Mouse (Mus musculus): ENCODE data around the gene Vmn1r76. TPM values are rescaled to one million over a fixed set of nuclear protein-coding genes. Genes with fewer than 3 reads are reported as not detected.

Vmn1r76 gene
- not detected in 2 replicates for polyA plus RNA-seq (2015; fragmentation: Nextera tagmentation; extraction: Ambion mirVana)

DNA sequence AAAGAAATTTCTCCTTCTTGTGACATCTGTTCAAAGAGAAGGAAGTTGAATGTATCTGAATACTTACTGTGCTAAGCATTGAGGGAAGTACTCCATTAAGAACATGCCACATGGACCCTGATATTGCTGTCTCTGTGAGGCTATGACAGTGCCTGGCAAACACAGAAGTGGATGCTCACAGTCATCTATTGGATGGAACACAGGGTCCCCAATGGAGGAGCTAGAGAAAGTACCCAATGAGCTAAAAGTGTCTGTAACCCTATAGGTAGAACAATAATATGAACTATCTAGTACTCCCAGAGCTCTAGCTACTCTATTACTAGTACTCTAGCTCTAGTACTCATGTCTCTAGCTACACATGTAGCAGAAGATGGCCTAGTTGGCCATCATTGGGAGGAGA, at the start of gene Vmn1r76:
TSS of gene Vmn1r76 (minus strand) at position 101 of the 400 bp plus-strand sequence.
- Histone ChIP-seq H3K27ac (ENCODE audit: low read length) (no peak within 1 kb of the TSS), H3K36me3 (ENCODE audit: control insufficient read depth, insufficient read depth, low read length) (no peaks in the 10 kb centered on the region), H3K4me1 (replicated peaks; ENCODE audit: control insufficient read depth, insufficient read depth, low read length) (no peaks in the 10 kb centered on the region), H3K4me2 (ENCODE audit: low read depth, low read length) (no peak within 1 kb of the TSS), H3K9ac (ENCODE audit: low read length) (no peak within 1 kb of the TSS), H3K9me3 (ENCODE audit: control insufficient read depth, low read length) (peaks cover 5% of the 10 kb centered on the region), H3K27me3 (ENCODE audit: control insufficient read depth, insufficient read depth, low read depth, low read length) (no peaks in the 10 kb centered on the region), H3K4me3 (ENCODE audit: low read length) (no peak within 1 kb of the TSS)
- no peak for ATAC-seq (ENCODE audit: low read depth)

DNA sequence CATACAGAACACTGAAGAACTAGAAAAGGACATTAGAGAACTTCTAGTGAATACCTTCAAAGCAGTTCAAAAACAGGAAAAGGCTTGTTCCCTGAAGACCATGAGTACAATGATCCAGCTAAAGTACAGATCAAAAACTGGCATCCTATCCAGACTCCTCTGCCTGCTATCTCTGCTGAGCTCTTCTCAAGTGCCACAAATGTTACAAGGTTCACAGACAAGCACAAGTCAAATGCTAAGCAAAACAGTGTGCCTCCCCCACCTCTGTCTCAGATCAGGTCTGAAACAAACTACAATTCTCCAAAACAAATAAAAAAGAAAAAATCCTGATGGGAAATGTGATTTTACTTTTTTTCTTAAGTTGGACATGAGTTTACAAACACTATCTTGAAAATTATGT, 34.6 kb upstream of the Vmn1r76 start:
- no peak overlapping the region for H3K4me3 ChIP-seq (ENCODE audit: low read length)
- H3K36me3 ChIP-seq (ENCODE audit: control insufficient read depth, insufficient read depth, low read length): no peaks in the 10 kb centered on the region
- no peak overlapping the region for H3K9ac ChIP-seq (ENCODE audit: low read length)
- ATAC-seq (ENCODE audit: low read depth): no peak
- no peaks in the 10 kb centered on the region for H3K4me1 ChIP-seq (replicated peaks; ENCODE audit: control insufficient read depth, insufficient read depth, low read length)
- no peaks in the 10 kb centered on the region for H3K27me3 ChIP-seq (ENCODE audit: control insufficient read depth, insufficient read depth, low read depth, low read length)
- no peak overlapping the region for H3K4me2 ChIP-seq (ENCODE audit: low read depth, low read length)
- H3K9me3 ChIP-seq (ENCODE audit: control insufficient read depth, low read length): no peaks in the 10 kb centered on the region; the same call in 1 of the 2 replicates
- H3K27ac ChIP-seq (ENCODE audit: low read length): no peak overlapping the region

DNA sequence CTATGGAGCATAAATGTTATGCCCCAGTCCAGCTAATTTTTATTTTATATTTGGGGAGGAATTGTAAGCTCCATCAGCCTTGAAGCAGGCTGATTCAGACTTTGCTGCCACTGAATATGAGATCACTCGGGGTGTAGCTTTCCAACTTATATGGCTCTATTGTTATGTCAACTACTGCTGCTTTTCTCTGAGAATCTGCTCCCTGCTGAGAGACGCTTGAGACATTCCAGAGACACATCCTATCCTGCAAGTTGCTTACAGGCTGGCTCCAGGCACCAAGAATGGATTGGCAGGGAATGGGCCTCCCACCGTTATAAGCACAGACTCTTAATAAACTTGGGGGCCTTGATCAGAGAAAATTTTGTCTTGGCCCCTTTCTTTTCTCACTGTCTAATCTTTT, 10.0 kb upstream of the Vmn1r76 start:
- no peak for ATAC-seq (ENCODE audit: low read depth)
- H3K9ac ChIP-seq (ENCODE audit: low read length): no peak overlapping the region

DNA sequence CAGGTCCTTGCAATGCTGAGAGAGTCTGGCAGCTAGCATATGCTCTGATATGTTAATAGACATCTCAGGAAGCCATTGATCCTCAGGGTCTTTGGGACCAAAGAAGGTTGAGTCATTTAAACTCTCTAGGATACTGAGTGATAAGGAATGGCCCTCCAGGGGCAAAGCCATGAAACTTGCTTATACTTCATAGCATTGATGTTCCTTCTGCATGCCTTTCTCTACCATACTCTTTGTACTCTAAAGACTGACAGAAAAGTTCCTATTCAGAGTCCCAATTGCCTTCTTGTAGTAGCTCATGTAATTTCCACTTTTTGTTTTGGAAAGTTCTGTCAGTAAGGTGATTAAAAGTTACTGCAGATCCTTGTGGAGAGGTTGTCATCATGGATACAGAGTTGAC, 63.7 kb downstream of the Vmn1r76 start, which contains the start of gene Vmn1r75:
TSS of gene Vmn1r75 (plus strand) at position 301 of the 400 bp plus-strand sequence.
- Histone ChIP-seq H3K9me3 (ENCODE audit: control insufficient read depth, low read length) (no peaks in the 10 kb centered on the region), H3K4me3 (ENCODE audit: low read length) (no peak within 1 kb of the TSS), H3K4me2 (ENCODE audit: low read depth, low read length) (no peak within 1 kb of the TSS), H3K4me1 (replicated peaks; ENCODE audit: control insufficient read depth, insufficient read depth, low read length) (no peaks in the 10 kb centered on the region), H3K27ac (ENCODE audit: low read length) (no peak within 1 kb of the TSS), H3K27me3 (ENCODE audit: control insufficient read depth, insufficient read depth, low read depth, low read length) (no peaks in the 10 kb centered on the region), H3K9ac (ENCODE audit: low read length) (no peak within 1 kb of the TSS), H3K36me3 (ENCODE audit: control insufficient read depth, insufficient read depth, low read length) (no peaks in the 10 kb centered on the region)
- no peak for ATAC-seq (ENCODE audit: low read depth)

More for the DNA sequence above, 10.0 kb upstream of the Vmn1r76 start:
- peaks cover 5% of the 10 kb centered on the region for H3K9me3 ChIP-seq (ENCODE audit: control insufficient read depth, low read length)
- H3K4me1 ChIP-seq (replicated peaks; ENCODE audit: control insufficient read depth, insufficient read depth, low read length): no peaks in the 10 kb centered on the region
- H3K27me3 ChIP-seq (ENCODE audit: control insufficient read depth, insufficient read depth, low read depth, low read length): no peaks in the 10 kb centered on the region
- WGBS: 76% methylated on average over 3 of the region's 3 CpGs
- H3K4me3 ChIP-seq (ENCODE audit: low read length): no peak overlapping the region
- H3K4me2 ChIP-seq (ENCODE audit: low read depth, low read length): no peak overlapping the region
- no peaks in the 10 kb centered on the region for H3K36me3 ChIP-seq (ENCODE audit: control insufficient read depth, insufficient read depth, low read length)
- no peak overlapping the region for H3K27ac ChIP-seq (ENCODE audit: low read length)

Other genes starting within 250 kb of the Vmn1r76 start
- gene Vmn1r73, start 207.9 kb downstream of the Vmn1r76 start, polyA plus RNA-seq (2015; fragmentation: Nextera tagmentation; extraction: Ambion mirVana): not detected in 2 replicates
- not detected in 2 replicates for gene Vmn1r74, start 104.2 kb downstream of the Vmn1r76 start, polyA plus RNA-seq (2015; fragmentation: Nextera tagmentation; extraction: Ambion mirVana)
- gene Vmn1r75, start 63.6 kb downstream of the Vmn1r76 start, polyA plus RNA-seq (2015; fragmentation: Nextera tagmentation; extraction: Ambion mirVana): not detected in 2 replicates
- gene Vmn1r77, start 98.5 kb upstream of the Vmn1r76 start, polyA plus RNA-seq (2015; fragmentation: Nextera tagmentation; extraction: Ambion mirVana): not detected in 2 replicates
- gene Vmn1r78, start 212.0 kb upstream of the Vmn1r76 start, polyA plus RNA-seq (2015; fragmentation: Nextera tagmentation; extraction: Ambion mirVana): not detected in 2 replicates
- not detected in 2 replicates for gene Vmn1r79, start 233.1 kb upstream of the Vmn1r76 start, polyA plus RNA-seq (2015; fragmentation: Nextera tagmentation; extraction: Ambion mirVana)

Measured in lung, embryonic 16.5 days (tissue).